Mouse (Mus musculus): ENCODE data around the gene Me3.

DNA sequence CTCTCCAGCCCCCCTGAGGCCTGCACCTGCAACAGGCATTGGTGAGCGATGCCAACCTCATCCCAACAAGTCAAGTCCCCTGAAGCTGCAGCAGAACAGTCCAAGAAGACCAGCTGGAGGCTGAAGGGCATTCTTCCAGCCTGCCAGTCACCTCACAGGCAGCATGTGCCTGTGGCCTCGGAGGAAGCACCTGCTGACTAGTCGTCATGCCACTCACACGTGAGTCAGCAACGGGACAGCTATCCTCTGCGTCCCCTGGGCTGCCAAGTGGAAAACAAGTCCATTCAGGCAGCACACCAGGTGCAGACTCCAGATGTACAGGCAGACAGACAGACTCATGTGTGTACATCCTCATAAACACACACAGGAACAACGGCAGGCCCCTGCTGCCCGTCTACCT lies 203.4 kb downstream of the Me3 start:
- TF ChIP-seq CHD2 (IDR thresholded peaks at IDR 0.05; ENCODE audit: low read depth, low read length) (no peak), MAFK (IDR thresholded peaks at IDR 0.05; ENCODE audit: insufficient read depth, low read depth, low read length) (no peak)
